Comparison of ENCODE assay signal across 9 mouse cellular contexts in genomic region chr12:100665294-100665693, GRCm38 (mm10).
"Had no signal": no experiment of that assay in that cellular context is flagged by ENCODE, and none has a peak within 500 bp of the region (broad histone marks: within the 10 kb centered on the region; RNA-seq: fewer than 3 reads in every experiment).

No protein-coding gene starts in this region.

- DNase-seq: kidney, postnatal 25 days; liver; liver, embryonic 13.5 days; liver, postnatal 0 days; lung, postnatal 14 days; midbrain, embryonic 14.5 days; right cerebral cortex, postnatal 14 days; thymus, adult 2 months; thymus, postnatal 25 days had no signal
